Mouse (Mus musculus): ENCODE measurements at regions not wholly inside any gene's neighbourhood (a gene's known extent, or its start where the extent isn't known, plus 50 kb on each side); places are given as distances from the start of the nearest gene placed in this dataset.

GRCm38 (mm10) chr19:19194728-19195127, 83.7 kb upstream of the Rorb start:
- TF ChIP-seq ZC3H11A (IDR thresholded peaks at IDR 0.05; ENCODE audit: low read depth, low read length) (no peak), RCOR1 (IDR thresholded peaks at IDR 0.05; ENCODE audit: low read depth, low read length) (no peak)
- H3K9me3 ChIP-seq (replicated peaks; ENCODE audit: insufficient read depth, low read length), result no peaks in the 10 kb centered on the region
- H3K36me3 ChIP-seq (ENCODE audit: control insufficient read depth in 1 of 2, insufficient read depth in 2 of 2, low read length in 2 of 2), result no peaks in the 10 kb centered on the region
- no peak overlapping the region for H3K27ac ChIP-seq (ENCODE audit: control insufficient read depth, low read depth, low read length)
- no peaks in the 10 kb centered on the region for H3K4me1 ChIP-seq (ENCODE audit: control insufficient read depth in 1 of 2, insufficient read depth in 2 of 2, low read length in 2 of 2)
- H3K4me3 ChIP-seq (ENCODE audit: control insufficient read depth in 1 of 2, insufficient read depth in 1 of 2, low read depth in 2 of 2, low read length in 2 of 2), result no peak overlapping the region
- no peak for DNase-seq (ENCODE audit: low read depth, low spot score)
- no peak overlapping the region for H3K9ac ChIP-seq (ENCODE audit: control insufficient read depth, low read depth, low read length, poor library complexity, severe bottlenecking)
- H3K27me3 ChIP-seq (ENCODE audit: control insufficient read depth in 1 of 2, insufficient read depth in 2 of 2, low read length in 2 of 2), result no peaks in the 10 kb centered on the region
- H3K79me2 ChIP-seq (ENCODE audit: control insufficient read depth, insufficient read depth, low read length, poor library complexity), result no peaks in the 10 kb centered on the region

GRCm38 (mm10) chr19:19194306-19194705, 83.3 kb upstream of the Rorb start:
- H3K79me2 ChIP-seq (ENCODE audit: control insufficient read depth, insufficient read depth, low read length, poor library complexity), result no peaks in the 10 kb centered on the region
- H3K4me3 ChIP-seq (ENCODE audit: control insufficient read depth in 1 of 2, insufficient read depth in 1 of 2, low read depth in 2 of 2, low read length in 2 of 2), result no peak overlapping the region
- no peak overlapping the region for H3K27ac ChIP-seq (ENCODE audit: control insufficient read depth, low read depth, low read length)
- H3K36me3 ChIP-seq (ENCODE audit: control insufficient read depth in 1 of 2, insufficient read depth in 2 of 2, low read length in 2 of 2), result no peaks in the 10 kb centered on the region
- no peaks in the 10 kb centered on the region for H3K9me3 ChIP-seq (replicated peaks; ENCODE audit: insufficient read depth, low read length)
- no peak for DNase-seq (ENCODE audit: low read depth, low spot score)
- no peaks in the 10 kb centered on the region for H3K27me3 ChIP-seq (ENCODE audit: control insufficient read depth in 1 of 2, insufficient read depth in 2 of 2, low read length in 2 of 2)
- TF ChIP-seq ZNF384 (IDR thresholded peaks at IDR 0.05; ENCODE audit: low read depth, low read length) (no peak), USF1 (IDR thresholded peaks at IDR 0.05; ENCODE audit: low read depth, low read length) (no peak), JUND (IDR thresholded peaks at IDR 0.05; ENCODE audit: low read depth, low read length) (no peak), EP300 (IDR thresholded peaks at IDR 0.05; ENCODE audit: low read depth in 1 of 2, low read length in 2 of 2) (no peak)
- H3K9ac ChIP-seq (ENCODE audit: control insufficient read depth, low read depth, low read length, poor library complexity, severe bottlenecking), result no peak overlapping the region
- H3K4me1 ChIP-seq (ENCODE audit: control insufficient read depth in 1 of 2, insufficient read depth in 2 of 2, low read length in 2 of 2), result no peaks in the 10 kb centered on the region

GRCm38 (mm10) chr19:19172767-19173166, 61.8 kb upstream of the Rorb start:
- Histone ChIP-seq H3K9me3 (replicated peaks; ENCODE audit: insufficient read depth, low read length) (no peaks in the 10 kb centered on the region), H3K4me3 (ENCODE audit: control insufficient read depth in 1 of 2, insufficient read depth in 1 of 2, low read depth in 2 of 2, low read length in 2 of 2) (no peak overlapping the region), H3K79me2 (ENCODE audit: control insufficient read depth, insufficient read depth, low read length, poor library complexity) (no peaks in the 10 kb centered on the region), H3K9ac (ENCODE audit: control insufficient read depth, low read depth, low read length, poor library complexity, severe bottlenecking) (no peak overlapping the region), H3K4me1 (ENCODE audit: control insufficient read depth in 1 of 2, insufficient read depth in 2 of 2, low read length in 2 of 2) (no peaks in the 10 kb centered on the region), H3K27ac (ENCODE audit: control insufficient read depth, low read depth, low read length) (no peak overlapping the region), H3K36me3 (ENCODE audit: control insufficient read depth in 1 of 2, insufficient read depth in 2 of 2, low read length in 2 of 2) (no peaks in the 10 kb centered on the region), H3K27me3 (ENCODE audit: control insufficient read depth in 1 of 2, insufficient read depth in 2 of 2, low read length in 2 of 2) (no peaks in the 10 kb centered on the region)
- DNase-seq (ENCODE audit: low read depth, low spot score), result no peak
- no peak for TF ChIP-seq MAX (IDR thresholded peaks at IDR 0.05; ENCODE audit: low read length)
- no peak for TF ChIP-seq ETS1 (IDR thresholded peaks at IDR 0.05; ENCODE audit: low read depth, low read length)
- no peak for TF ChIP-seq GABPA (IDR thresholded peaks at IDR 0.05; ENCODE audit: low read depth, low read length)
- no peak for TF ChIP-seq MEF2A (IDR thresholded peaks at IDR 0.05; ENCODE audit: extremely low read depth, insufficient replicate concordance, low read depth, low read length, poor library complexity, severe bottlenecking)
- TF ChIP-seq CHD2 (IDR thresholded peaks at IDR 0.05; ENCODE audit: low read length), result no peak
- no peak for TF ChIP-seq POLR2AphosphoS5 (IDR thresholded peaks at IDR 0.05; ENCODE audit: borderline replicate concordance, low read depth, low read length)
- no peak for TF ChIP-seq ZNF384 (IDR thresholded peaks at IDR 0.05; ENCODE audit: low read depth, low read length)
- no peak for TF ChIP-seq MAZ (IDR thresholded peaks at IDR 0.05; ENCODE audit: low read depth, low read length)
- TF ChIP-seq ELF1 (IDR thresholded peaks at IDR 0.05; ENCODE audit: low read depth, low read length), result no peak

All from MEL (cell line).